In the genomic region with DNA sequence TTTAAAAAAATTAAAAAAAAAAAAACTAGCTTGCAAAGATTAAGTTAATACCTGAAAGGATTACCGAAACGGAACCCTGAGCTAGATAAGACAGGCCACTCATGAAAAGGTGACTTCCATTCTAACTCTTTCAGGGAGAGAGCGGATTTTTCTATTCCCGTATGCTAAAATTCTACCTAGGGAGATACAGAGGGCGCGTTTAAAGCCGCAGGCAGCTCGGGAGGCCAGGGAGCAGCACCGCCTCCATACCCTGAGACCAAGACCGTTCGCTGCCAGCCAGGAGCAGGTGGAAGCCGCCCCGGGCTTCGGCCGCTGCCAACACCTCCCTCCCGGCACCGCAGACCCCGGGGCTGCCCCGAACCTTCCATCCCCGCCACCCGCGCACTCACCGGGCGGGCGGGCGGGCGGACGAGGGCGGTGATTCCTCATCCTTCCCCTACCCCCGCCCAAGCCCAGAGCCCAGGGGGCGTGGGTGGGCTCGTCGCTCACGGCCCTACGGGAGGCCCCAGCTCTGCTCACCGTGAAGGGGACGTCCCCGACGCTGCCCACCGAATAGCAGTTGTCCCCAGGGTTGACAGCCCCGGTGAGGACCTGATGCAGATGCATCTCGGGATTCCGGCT, we compare ENCODE assay signal across 8 mouse cellular contexts. TPM values are rescaled to one million over a fixed set of nuclear protein-coding genes. Genes with fewer than 3 reads are reported as not detected.
DNase-seq lines count a peak whose midpoint lies in the region; ATAC-seq lines count a peak whose summit lies in the region.

No protein-coding gene starts in this region.

- under 1% methylated on average over 42 of the region's 43 CpGs for WGBS in liver, embryonic 11.5 days
- under 1% methylated on average over 35 of the region's 43 CpGs for WGBS in neural tube, embryonic 11.5 days

- peak overlapping the region; percentile 72 for H3K9ac ChIP-seq in liver, embryonic 11.5 days (ENCODE audit: low read depth, low read length)
- peak overlapping the region; percentile 77 for H3K9ac ChIP-seq in neural tube, embryonic 11.5 days (ENCODE audit: low read length)

- no peak overlapping the region for H3K27ac ChIP-seq in liver, embryonic 11.5 days (ENCODE audit: low read depth, low read length)
- peak overlapping the region; percentile 77 for H3K27ac ChIP-seq in neural tube, embryonic 11.5 days (ENCODE audit: low read depth, low read length)

- no peaks in the 10 kb centered on the region; the same call in 1 of the 2 replicates for H3K4me1 ChIP-seq in liver, embryonic 11.5 days (replicated peaks; ENCODE audit: control insufficient read depth, insufficient read depth, low read length)
- peaks cover 2% of the 10 kb centered on the region; the same call in 1 of the 2 replicates for H3K4me1 ChIP-seq in neural tube, embryonic 11.5 days (ENCODE audit: control insufficient read depth, insufficient read depth, low read length)

- ATAC-seq in liver, embryonic 11.5 days (replicated peaks; ENCODE audit: low FRiP score) = no peak
- peak; percentile 53 for ATAC-seq in neural tube, embryonic 11.5 days (ENCODE audit: insufficient read depth, low FRiP score, low TSS enrichment)

- no peaks in the 10 kb centered on the region for H3K9me3 ChIP-seq in liver, embryonic 11.5 days (ENCODE audit: control insufficient read depth, low read length)
- H3K9me3 ChIP-seq in neural tube, embryonic 11.5 days (ENCODE audit: control insufficient read depth, low read length) = no peaks in the 10 kb centered on the region

- H3K4me3 ChIP-seq in liver, embryonic 11.5 days (ENCODE audit: low read depth, low read length) = peak overlapping the region; percentile 82
- H3K4me3 ChIP-seq in neural tube, embryonic 11.5 days (ENCODE audit: low read depth, low read length) = peak overlapping the region; percentile 81

- no peaks in the 10 kb centered on the region for H3K36me3 ChIP-seq in liver, embryonic 11.5 days (ENCODE audit: control insufficient read depth, insufficient read depth, low read length)
- H3K36me3 ChIP-seq in neural tube, embryonic 11.5 days (ENCODE audit: control insufficient read depth, insufficient read depth, low read length) = no peaks in the 10 kb centered on the region

- DNase-seq in urinary bladder, postnatal 14 days (ENCODE audit: low spot score) = peak; percentile 24
- no peak for DNase-seq in urinary bladder, adult 2 months (ENCODE audit: low spot score)
- peak; percentile 75 for DNase-seq in cerebellum, adult 8-10 months
- DNase-seq in gastrocnemius, adult 18-20 months (ENCODE audit: low spot score) = peak; percentile 19
- DNase-seq in kidney, adult 11 months = peak; percentile 45
- peak; percentile 70 for DNase-seq in liver, embryonic 11.5 days (ENCODE audit: low spot score)
- DNase-seq in neural tube, embryonic 11.5 days (ENCODE audit: low spot score) = no peak
- DNase-seq in retina, embryonic 14.5 days (ENCODE audit: low spot score) = no peak

- peak overlapping the region; percentile 97 for H3K4me2 ChIP-seq in liver, embryonic 11.5 days
- H3K4me2 ChIP-seq in neural tube, embryonic 11.5 days (ENCODE audit: low read depth) = peak overlapping the region; percentile 94

- H3K27me3 ChIP-seq in liver, embryonic 11.5 days (replicated peaks; ENCODE audit: control insufficient read depth, insufficient read depth, low read length) = peaks cover 20% of the 10 kb centered on the region
- H3K27me3 ChIP-seq in neural tube, embryonic 11.5 days (ENCODE audit: control insufficient read depth, insufficient read depth, low read length) = peaks cover 5% of the 10 kb centered on the region

RNA-seq across cellular contexts. Expression of a gene that starts 0.5 kb away (rescaled TPM):
- 6.5 and 8.1 TPM in 2 replicates for polyA plus RNA-seq in urinary bladder, adult 2 months (2012; rRNA removed)
- total RNA-seq in gastrocnemius, adult 18-20 months (2021) = 1 to 10 TPM; 2.4 to 3.1 TPM
- polyA plus RNA-seq in liver, embryonic 11.5 days (2014; fragmentation: Nextera tagmentation; extraction: Ambion mirVana) = 2.5 and 2.6 TPM in 2 replicates
- 19.3 and 19.8 TPM in 2 replicates for polyA plus RNA-seq in neural tube, embryonic 11.5 days (2014; fragmentation: Nextera tagmentation; extraction: Ambion mirVana)

RNA-seq across cellular contexts. Expression of a gene that starts 37.8 kb away (rescaled TPM):
- not detected in 2 replicates for polyA plus RNA-seq in urinary bladder, adult 2 months (2012; rRNA removed)
- total RNA-seq in gastrocnemius, adult 18-20 months (2021) = not detected
- polyA plus RNA-seq in liver, embryonic 11.5 days (2014; fragmentation: Nextera tagmentation; extraction: Ambion mirVana) = not detected in 2 replicates
- polyA plus RNA-seq in neural tube, embryonic 11.5 days (2014; fragmentation: Nextera tagmentation; extraction: Ambion mirVana) = not detected in 2 replicates

RNA-seq across cellular contexts. Expression of a gene that starts 59.1 kb away (rescaled TPM):
- 8.1 and 9.5 TPM in 2 replicates for polyA plus RNA-seq in urinary bladder, adult 2 months (2012; rRNA removed)
- total RNA-seq in gastrocnemius, adult 18-20 months (2021) = 100 to 1,000 TPM; 111 to 121 TPM
- 4.6 and 5.3 TPM in 2 replicates for polyA plus RNA-seq in liver, embryonic 11.5 days (2014; fragmentation: Nextera tagmentation; extraction: Ambion mirVana)
- 17.3 and 18.7 TPM in 2 replicates for polyA plus RNA-seq in neural tube, embryonic 11.5 days (2014; fragmentation: Nextera tagmentation; extraction: Ambion mirVana)

Comparison
In these comparisons a context has a peak if more than half of its experiments do, and no peak if none do; other contexts are left out.
1. DNase-seq: peak in urinary bladder, postnatal 14 days (single experiment), cerebellum, adult 8-10 months (single experiment), gastrocnemius, adult 18-20 months (single experiment), kidney, adult 11 months (single experiment) and liver, embryonic 11.5 days (single experiment); none in urinary bladder, adult 2 months (single experiment), neural tube, embryonic 11.5 days (single experiment) and retina, embryonic 14.5 days (single experiment).